ENCODE assay signal across 1 mouse cellular context in the genomic region with DNA sequence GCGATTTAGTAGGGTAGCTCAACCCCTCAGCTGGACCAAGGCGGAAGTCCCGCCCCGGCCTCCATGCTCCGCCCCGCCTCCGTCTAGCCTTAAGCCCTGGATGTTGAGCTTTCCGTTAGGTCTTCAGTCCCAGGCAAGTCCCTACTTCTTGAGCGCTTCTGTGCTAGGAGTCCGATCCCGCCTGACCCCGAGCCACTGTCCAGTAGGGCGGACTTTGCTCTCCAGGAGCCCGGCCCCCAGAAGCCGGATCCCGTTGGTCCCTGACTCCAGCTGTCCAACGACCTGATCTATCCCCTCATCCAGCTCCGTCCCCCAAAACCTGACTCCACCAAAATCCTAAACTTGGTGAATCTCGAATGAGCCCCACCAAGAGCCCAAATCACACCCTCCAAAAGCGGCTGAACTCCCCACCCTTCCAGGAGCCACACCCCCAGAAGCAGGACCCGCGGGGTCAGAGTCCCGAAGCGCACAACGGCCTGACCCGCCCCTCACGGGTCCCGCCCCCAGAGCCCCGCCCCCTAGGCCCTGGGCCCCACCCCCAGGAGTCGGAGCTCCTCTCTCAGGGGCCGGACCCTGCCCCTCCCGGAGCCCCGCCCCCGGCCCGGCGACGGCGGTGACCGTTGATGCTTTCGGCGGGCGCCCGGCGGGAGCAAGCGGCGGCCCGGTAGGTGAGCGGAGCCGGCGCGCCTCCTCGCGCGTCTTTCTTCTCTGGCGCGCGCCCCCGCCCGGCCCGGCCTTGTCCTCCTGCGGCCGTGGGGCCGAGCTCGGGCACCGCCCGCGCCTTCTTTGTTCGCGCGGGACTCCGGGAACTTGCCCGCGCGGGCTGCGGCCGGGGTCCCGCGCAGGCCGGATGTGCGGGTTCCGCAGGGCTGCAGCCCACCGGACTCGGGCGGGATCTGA.
TF ChIP-seq lines count a peak whose summit lies in the region.

Rgs12 (plus strand) TSS at position 585 of the 900 bp plus-strand sequence.

TF ChIP-seq in C2C12, 6 proteins besides CTCF, POLR2A, EP300 and RAD21 (continued from another document):
- TF ChIP-seq CEBPB (IDR thresholded peaks at IDR 0.05; ENCODE audit: low read depth) (no peak), USF1 (IDR thresholded peaks at IDR 0.05; ENCODE audit: low read depth) (no peak), FOSL1 (IDR thresholded peaks at IDR 0.05; ENCODE audit: insufficient read depth, low read length, poor library complexity, severe bottlenecking) (no peak), MYOD1 (IDR thresholded peaks at IDR 0.05; ENCODE audit: control insufficient read depth, insufficient read length, low read depth) (no peak), MYOG (IDR thresholded peaks at IDR 0.05; ENCODE audit: control insufficient read depth, extremely low read depth, insufficient read length) (no peak)
